Mouse (Mus musculus) kidney, adult 11 months (tissue): ENCODE data around the gene Chat.

Experiments
- DNase-seq: peaks from one replicate; pipeline ENCODE4 v3.0.0; 2022

The Chat gene

GRCm38 (mm10) chr14:32465889-32466288 is at the start of gene Chat:
Chat (minus strand) TSS chr14:32465989.
- no peak for DNase-seq

GRCm38 (mm10) chr14:32513336-32514032 is 47.7 kb upstream of the Chat start, which contains the start of gene Ercc6:
Ercc6 (plus strand) TSS chr14:32513521.
- peak; percentile 94 for DNase-seq

GRCm38 (mm10) chr14:32512912-32513311 is 47.1 kb upstream of the Chat start:
- DNase-seq, result no peak

GRCm38 (mm10) chr14:32509443-32509961 is 43.7 kb upstream of the Chat start:
- DNase-seq, result no peak

GRCm38 (mm10) chr14:32508105-32508835 is 42.5 kb upstream of the Chat start:
- DNase-seq, result no peak

- no peak for DNase-seq
Observed at GRCm38 (mm10) chr14:32507216-32507615, 41.4 kb upstream of the Chat start.

GRCm38 (mm10) chr14:32506329-32506728 is 40.5 kb upstream of the Chat start:
- DNase-seq, result no peak

- no peak for DNase-seq
Observed at GRCm38 (mm10) chr14:32503897-32504296, 38.1 kb upstream of the Chat start.

- no peak for DNase-seq
Observed at GRCm38 (mm10) chr14:32502764-32503688, 37.2 kb upstream of the Chat start.

GRCm38 (mm10) chr14:32501303-32501702 is 35.5 kb upstream of the Chat start:
- no peak for DNase-seq

GRCm38 (mm10) chr14:32496115-32496850 is 30.5 kb upstream of the Chat start:
- no peak for DNase-seq

GRCm38 (mm10) chr14:32492521-32492920 is 26.7 kb upstream of the Chat start:
- no peak for DNase-seq

- DNase-seq, result no peak
Observed at GRCm38 (mm10) chr14:32482061-32482460, 16.3 kb upstream of the Chat start.

GRCm38 (mm10) chr14:32477581-32477980 is 11.8 kb upstream of the Chat start:
- no peak for DNase-seq

- no peak for DNase-seq
Observed at GRCm38 (mm10) chr14:32476559-32476958, 10.8 kb upstream of the Chat start.

GRCm38 (mm10) chr14:32472996-32473395 is 7.2 kb upstream of the Chat start:
- peak; percentile 19 for DNase-seq

GRCm38 (mm10) chr14:32467606-32468005 is 1.8 kb upstream of the Chat start:
- DNase-seq, result no peak

GRCm38 (mm10) chr14:32465506-32465870 is 301 bp downstream of the Chat start:
- no peak for DNase-seq

GRCm38 (mm10) chr14:32464601-32465505 is 936 bp downstream of the Chat start, which contains the start of gene Slc18a3:
Slc18a3 (minus strand) TSS chr14:32464850.
- DNase-seq, result no peak

- no peak for DNase-seq
Observed at GRCm38 (mm10) chr14:32463211-32464040, 2.4 kb downstream of the Chat start.
